Mouse (Mus musculus): ENCODE results near the gene Slc44a2. TPM values are rescaled to one million over a fixed set of nuclear protein-coding genes. Genes with fewer than 3 reads are reported as not detected.
"Not testable (repeated sequence)": the region's sequence is repeated elsewhere in the genome, so short reads cannot be mapped to it uniquely, and the experiment has no call there.

The Slc44a2 gene
- polyA plus RNA-seq, 1 experiment from 2014 or later = 131 TPM

DNA sequence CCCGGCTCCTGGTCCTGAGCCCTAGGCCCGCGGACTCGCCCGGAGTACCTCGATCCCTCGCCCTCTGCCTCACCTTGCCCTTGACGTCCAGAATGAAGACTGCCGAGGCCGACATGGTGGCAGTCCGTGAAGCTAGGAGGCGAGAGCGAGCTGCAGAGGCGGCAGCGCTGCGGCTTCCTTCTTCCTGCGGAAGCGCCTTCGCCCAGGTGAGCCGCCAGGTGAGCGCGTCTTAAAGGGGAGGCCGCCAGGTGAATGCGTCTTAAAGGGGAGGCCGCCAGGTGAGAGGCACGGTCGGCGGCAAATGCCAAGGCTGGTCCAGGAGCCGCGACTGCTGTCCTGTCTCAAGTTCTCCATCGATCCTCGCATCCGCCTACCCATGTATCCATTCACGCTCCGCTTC is 8.4 kb upstream of the Slc44a2 start, which contains the start of gene Ap1m2:
Ap1m2 (minus strand) TSS at position 204 of the 400 bp plus-strand sequence.
- Histone ChIP-seq H3K27ac (no peak within 1 kb of the TSS; the same call in 1 of the 2 replicates), H3K9ac (peak within 1 kb of the TSS; percentile 19; the same call in 1 of the 2 replicates), H3K4me1 (0 out of 2 replicates have a peak, but pooled peaks cover 3% of the 10 kb centered on the region), H3K4me3 (peak within 1 kb of the TSS; percentile 31), H3K9me3 (no peaks in the 10 kb centered on the region), H3K4me2 (replicated peaks) (peak within 1 kb of the TSS; percentile 52), H3K36me3 (no peaks in the 10 kb centered on the region), H3K27me3 (peaks cover 28% of the 10 kb centered on the region)
- WGBS = 6% methylated on average over 35 of the region's 35 CpGs
- ATAC-seq (ENCODE audit: low FRiP score, low read depth) = no peak

GRCm38 (mm10) chr9:21313394-21313793 is 7.1 kb upstream of the Slc44a2 start:
- Histone ChIP-seq H3K9me3 (no peaks in the 10 kb centered on the region), H3K4me2 (replicated peaks) (no peak overlapping the region), H3K9ac (no peak overlapping the region), H3K27me3 (peaks cover 28% of the 10 kb centered on the region), H3K4me1 (0 out of 2 replicates have a peak, but pooled peaks cover 3% of the 10 kb centered on the region), H3K4me3 (no peak overlapping the region), H3K36me3 (no peaks in the 10 kb centered on the region), H3K27ac (no peak overlapping the region)
- no peak for ATAC-seq (ENCODE audit: low FRiP score, low read depth)
- 8% methylated on average over 11 of the region's 11 CpGs for WGBS

DNA sequence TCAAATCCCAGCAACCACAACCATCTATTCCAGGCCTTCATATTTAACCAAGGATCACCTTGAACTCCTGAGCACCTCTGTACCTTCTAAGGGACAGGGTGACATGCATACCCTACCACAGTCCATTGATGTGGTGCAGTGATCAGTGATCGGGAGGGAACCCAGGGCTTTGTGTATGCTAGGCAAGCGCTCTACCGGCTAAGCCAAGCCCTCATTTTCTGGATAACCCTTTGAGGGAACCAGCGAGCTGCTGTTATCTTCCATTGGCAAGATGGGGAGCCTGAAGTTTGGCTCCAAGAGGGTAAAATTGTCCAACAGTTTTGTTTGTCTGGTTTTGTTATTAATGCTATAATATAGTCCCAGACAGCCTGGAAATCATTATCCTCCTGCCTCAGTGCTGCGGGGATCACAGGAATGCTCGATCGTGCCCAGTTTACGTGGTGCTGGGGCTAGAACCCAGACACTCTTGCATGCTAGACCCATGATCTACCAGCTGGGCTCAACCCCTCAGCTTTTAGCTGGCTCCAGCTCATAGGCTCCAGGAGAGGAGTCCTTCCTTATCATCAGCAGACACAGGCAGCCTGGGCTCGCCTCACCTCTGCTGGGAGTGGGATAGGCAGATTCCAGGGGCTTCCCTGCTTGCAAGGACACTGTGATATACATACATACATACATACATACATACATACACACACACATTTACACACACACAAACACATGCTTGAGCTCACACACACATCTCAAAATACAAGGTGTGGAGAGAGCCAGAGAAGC is 5.9 kb upstream of the Slc44a2 start:
- Histone ChIP-seq H3K9ac (no peak overlapping the region), H3K4me3 (no peak overlapping the region), H3K4me2 (replicated peaks) (no peak overlapping the region), H3K9me3 (peaks cover 2% of the 10 kb centered on the region; the same call in 1 of the 2 replicates), H3K4me1 (0 out of 2 replicates have a peak, but pooled peaks cover 3% of the 10 kb centered on the region), H3K27ac (no peak overlapping the region), H3K36me3 (no peaks in the 10 kb centered on the region), H3K27me3 (peaks cover 28% of the 10 kb centered on the region)
- 81% methylated on average over 9 of the region's 9 CpGs for WGBS
- ATAC-seq (ENCODE audit: low FRiP score, low read depth) = no peak

GRCm38 (mm10) chr9:21315421-21315820 is 5.1 kb upstream of the Slc44a2 start:
- no peaks in the 10 kb centered on the region for H3K36me3 ChIP-seq
- WGBS = 47% methylated on average over 5 of the region's 5 CpGs
- peaks cover 24% of the 10 kb centered on the region for H3K27me3 ChIP-seq
- no peak overlapping the region for H3K4me2 ChIP-seq (replicated peaks)
- peaks cover 5% of the 10 kb centered on the region; the same call in 1 of the 2 replicates for H3K9me3 ChIP-seq
- ATAC-seq (ENCODE audit: low FRiP score, low read depth) = no peak
- peaks cover 6% of the 10 kb centered on the region; the same call in 1 of the 2 replicates for H3K4me1 ChIP-seq
- H3K9ac ChIP-seq = no peak overlapping the region
- no peak overlapping the region for H3K4me3 ChIP-seq
- H3K27ac ChIP-seq = no peak overlapping the region; the same call in 1 of the 2 replicates

- no peak overlapping the region for H3K4me2 ChIP-seq (replicated peaks)
- no peak for ATAC-seq (ENCODE audit: low FRiP score, low read depth)
- 73% methylated on average over 7 of the region's 7 CpGs for WGBS
Measured at GRCm38 (mm10) chr9:21316696-21317095, 3.8 kb upstream of the Slc44a2 start.

DNA sequence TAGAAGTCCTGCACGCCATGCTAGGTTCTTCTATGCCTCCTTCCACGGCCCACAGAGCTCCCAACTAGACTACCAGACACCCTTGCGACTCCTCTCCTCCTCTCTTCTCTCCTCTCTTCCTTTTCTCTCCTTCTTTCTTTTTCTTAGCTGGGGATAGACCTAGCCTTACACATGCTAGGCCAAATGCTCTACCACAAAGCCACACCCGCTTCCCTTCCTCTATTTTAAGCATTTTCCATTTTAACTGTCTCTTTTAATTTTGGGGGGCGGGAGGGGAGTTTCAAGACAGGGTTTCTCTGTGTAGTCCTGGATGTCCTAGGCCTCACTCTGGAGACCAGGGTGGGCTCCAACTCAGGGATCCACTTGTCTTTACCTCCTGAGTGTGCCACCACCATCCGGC is 1.7 kb upstream of the Slc44a2 start:
- no peak for ATAC-seq (ENCODE audit: low FRiP score, low read depth)

More at GRCm38 (mm10) chr9:21316696-21317095, 3.8 kb upstream of the Slc44a2 start:
- Histone ChIP-seq H3K9ac (no peak overlapping the region), H3K36me3 (no peaks in the 10 kb centered on the region), H3K27ac (no peak overlapping the region), H3K4me3 (no peak overlapping the region), H3K4me1 (peaks cover 12% of the 10 kb centered on the region), H3K27me3 (peaks cover 12% of the 10 kb centered on the region), H3K9me3 (peaks cover 5% of the 10 kb centered on the region; the same call in 1 of the 2 replicates)

GRCm38 (mm10) chr9:21319503-21319902 is 995 bp upstream of the Slc44a2 start:
- 91% methylated on average over 4 of the region's 4 CpGs for WGBS
- no peaks in the 10 kb centered on the region for H3K27me3 ChIP-seq
- no peak overlapping the region for H3K4me3 ChIP-seq
- peaks cover 21% of the 10 kb centered on the region for H3K4me1 ChIP-seq
- peaks cover 3% of the 10 kb centered on the region; the same call in 1 of the 2 replicates for H3K36me3 ChIP-seq
- no peak overlapping the region for H3K27ac ChIP-seq
- H3K9me3 ChIP-seq = peaks cover 5% of the 10 kb centered on the region; the same call in 1 of the 2 replicates
- H3K9ac ChIP-seq = no peak overlapping the region
- ATAC-seq (ENCODE audit: low FRiP score, low read depth) = no peak
- no peak overlapping the region for H3K4me2 ChIP-seq (replicated peaks)

More for the DNA sequence above, 1.7 kb upstream of the Slc44a2 start:
- Histone ChIP-seq H3K9me3 (peaks cover 5% of the 10 kb centered on the region; the same call in 1 of the 2 replicates), H3K4me1 (peaks cover 21% of the 10 kb centered on the region), H3K27ac (no peak overlapping the region), H3K4me3 (no peak overlapping the region), H3K27me3 (no peaks in the 10 kb centered on the region), H3K9ac (no peak overlapping the region), H3K36me3 (no peaks in the 10 kb centered on the region), H3K4me2 (replicated peaks) (no peak overlapping the region)
- WGBS = 90% methylated on average over 6 of the region's 6 CpGs

DNA sequence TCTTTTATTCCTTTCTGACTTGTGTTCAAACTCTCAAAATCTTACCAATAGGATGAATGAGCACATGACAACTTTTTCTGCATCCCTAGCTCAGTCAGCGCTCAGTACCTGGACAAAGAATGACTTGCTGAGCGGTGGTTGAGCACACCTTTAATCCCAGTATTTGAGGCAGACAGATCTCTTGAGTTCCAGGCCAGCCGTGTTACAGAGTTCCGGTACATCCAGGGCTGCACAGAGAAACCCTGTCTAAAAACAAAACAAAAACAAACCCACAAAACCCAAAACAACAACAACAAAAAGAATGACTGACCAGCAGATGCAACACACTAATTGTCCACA is 249 bp upstream of the Slc44a2 start:
- Histone ChIP-seq H3K4me3 (peak overlapping the region; percentile 79), H3K9me3 (peaks cover 5% of the 10 kb centered on the region; the same call in 1 of the 2 replicates), H3K27me3 (no peaks in the 10 kb centered on the region), H3K27ac (no peak overlapping the region), H3K4me1 (peaks cover 21% of the 10 kb centered on the region), H3K4me2 (replicated peaks) (peak overlapping the region; percentile 92), H3K9ac (peak overlapping the region; percentile 82), H3K36me3 (peaks cover 8% of the 10 kb centered on the region; the same call in 1 of the 2 replicates)
- ATAC-seq (ENCODE audit: low FRiP score, low read depth) = peak; percentile 53
- 27% methylated on average over 4 of the region's 4 CpGs for WGBS

- no peak overlapping the region for H3K27ac ChIP-seq
Measured at GRCm38 (mm10) chr9:21321513-21321835, 976 bp downstream of the Slc44a2 start.

GRCm38 (mm10) chr9:21322211-21322916 is 1.9 kb downstream of the Slc44a2 start:
- peaks cover 5% of the 10 kb centered on the region; the same call in 1 of the 2 replicates for H3K9me3 ChIP-seq
- no peak overlapping the region for H3K27ac ChIP-seq
- peak overlapping the region; percentile 79 for H3K4me3 ChIP-seq
- H3K27me3 ChIP-seq = no peaks in the 10 kb centered on the region
- 69% methylated on average over 19 of the region's 19 CpGs for WGBS
- H3K36me3 ChIP-seq = peaks cover 13% of the 10 kb centered on the region; the same call in 1 of the 2 replicates
- peak overlapping the region; percentile 92 for H3K4me2 ChIP-seq (replicated peaks)
- H3K9ac ChIP-seq = peak overlapping the region; percentile 82
- peaks cover 21% of the 10 kb centered on the region for H3K4me1 ChIP-seq
- ATAC-seq (ENCODE audit: low FRiP score, low read depth) = no peak

More at GRCm38 (mm10) chr9:21321513-21321835, 976 bp downstream of the Slc44a2 start:
- Histone ChIP-seq H3K4me1 (peaks cover 21% of the 10 kb centered on the region), H3K9me3 (peaks cover 5% of the 10 kb centered on the region; the same call in 1 of the 2 replicates), H3K36me3 (peaks cover 10% of the 10 kb centered on the region; the same call in 1 of the 2 replicates), H3K9ac (peak overlapping the region; percentile 82), H3K4me3 (peak overlapping the region; percentile 79), H3K27me3 (no peaks in the 10 kb centered on the region), H3K4me2 (replicated peaks) (peak overlapping the region; percentile 92)
- WGBS = 16% methylated on average over 6 of the region's 6 CpGs
- ATAC-seq (ENCODE audit: low FRiP score, low read depth) = no peak

DNA sequence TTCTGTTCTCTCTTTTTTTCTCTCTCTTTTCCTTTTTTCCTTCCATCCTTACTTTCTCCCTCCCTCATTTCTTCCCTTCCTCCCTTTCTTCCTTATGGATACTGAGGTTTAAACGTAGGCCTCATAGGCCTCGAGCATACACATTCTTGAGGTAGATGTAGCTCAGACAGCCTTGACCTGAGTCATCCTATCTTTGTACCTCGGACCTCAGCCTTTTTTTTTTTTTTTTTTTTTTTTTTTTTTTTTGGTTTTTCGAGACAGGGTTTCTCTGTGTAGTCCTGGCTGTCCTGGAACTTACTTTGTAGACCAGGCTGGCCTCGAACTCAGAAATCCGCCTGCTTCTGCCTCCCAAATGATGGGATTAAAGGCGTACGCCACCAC is 2.4 kb downstream of the Slc44a2 start:
- ATAC-seq (ENCODE audit: low FRiP score, low read depth); H3K4me3 ChIP-seq; H3K27ac ChIP-seq; H3K9ac ChIP-seq; H3K27me3 ChIP-seq; H3K9me3 ChIP-seq: not testable (repeated sequence)
- peaks cover 13% of the 10 kb centered on the region; the same call in 1 of the 2 replicates for H3K36me3 ChIP-seq
- H3K4me1 ChIP-seq = peaks cover 21% of the 10 kb centered on the region
- WGBS = 87% methylated on average over 8 of the region's 8 CpGs
- H3K4me2 ChIP-seq (replicated peaks) = peak overlapping the region; percentile 92; the same call in 1 of the 2 replicates

- H3K4me3 ChIP-seq = no peak overlapping the region
- no peak overlapping the region for H3K27ac ChIP-seq
- H3K27me3 ChIP-seq = no peaks in the 10 kb centered on the region
- H3K4me2 ChIP-seq (replicated peaks) = no peak overlapping the region
- no peak for ATAC-seq (ENCODE audit: low FRiP score, low read depth)
- peaks cover 13% of the 10 kb centered on the region; the same call in 1 of the 2 replicates for H3K36me3 ChIP-seq
- H3K9me3 ChIP-seq = peaks cover 5% of the 10 kb centered on the region; the same call in 1 of the 2 replicates
- H3K4me1 ChIP-seq = peaks cover 21% of the 10 kb centered on the region
- H3K9ac ChIP-seq = no peak overlapping the region
- 86% methylated on average over 11 of the region's 11 CpGs for WGBS
Measured at GRCm38 (mm10) chr9:21324269-21324668, 3.8 kb downstream of the Slc44a2 start.
